Mouse (Mus musculus): Measurements from ENCODE around the gene Wsb1. TPM values are rescaled to one million over a fixed set of nuclear protein-coding genes. Genes with fewer than 3 reads are reported as not detected.

The Wsb1 gene
- polyA plus RNA-seq, 1 experiment from 2014 or later: 30.4 TPM

GRCm38 (mm10) chr11:79292130-79292529, 37.7 kb upstream of the Wsb1 start:
- Histone ChIP-seq H3K4me3 (ENCODE audit: low read depth, low read length) (no peak overlapping the region), H3K27me3 (ENCODE audit: control insufficient read depth, insufficient read depth, low read depth, low read length) (no peaks in the 10 kb centered on the region), H3K9me3 (replicated peaks; ENCODE audit: control insufficient read depth, low read length) (no peaks in the 10 kb centered on the region), H3K4me2 (ENCODE audit: low read depth, low read length) (no peak overlapping the region), H3K9ac (ENCODE audit: low read depth, low read length) (no peak overlapping the region), H3K27ac (ENCODE audit: low read length) (no peak overlapping the region), H3K36me3 (ENCODE audit: control insufficient read depth, insufficient read depth) (no peaks in the 10 kb centered on the region), H3K4me1 (ENCODE audit: control insufficient read depth, low read depth, low read length) (peaks cover 7% of the 10 kb centered on the region)
- 60% methylated on average over 3 of the region's 3 CpGs for WGBS (ENCODE audit: insufficient replicate concordance)
- no peak for ATAC-seq (ENCODE audit: low read depth)

GRCm38 (mm10) chr11:79291651-79292050, 37.2 kb upstream of the Wsb1 start:
- Histone ChIP-seq H3K4me3 (ENCODE audit: low read depth, low read length) (no peak overlapping the region), H3K4me1 (ENCODE audit: control insufficient read depth, low read depth, low read length) (peaks cover 10% of the 10 kb centered on the region), H3K36me3 (ENCODE audit: control insufficient read depth, insufficient read depth) (no peaks in the 10 kb centered on the region), H3K9ac (ENCODE audit: low read depth, low read length) (no peak overlapping the region), H3K27ac (ENCODE audit: low read length) (no peak overlapping the region), H3K9me3 (replicated peaks; ENCODE audit: control insufficient read depth, low read length) (no peaks in the 10 kb centered on the region), H3K4me2 (ENCODE audit: low read depth, low read length) (no peak overlapping the region), H3K27me3 (ENCODE audit: control insufficient read depth, insufficient read depth, low read depth, low read length) (no peaks in the 10 kb centered on the region)
- no peak for ATAC-seq (ENCODE audit: low read depth)
- WGBS (ENCODE audit: insufficient replicate concordance): 42% methylated on average over 5 of the region's 5 CpGs

GRCm38 (mm10) chr11:79290473-79290872, 36.0 kb upstream of the Wsb1 start:
- 44% methylated on average over 2 of the region's 2 CpGs for WGBS (ENCODE audit: insufficient replicate concordance)

GRCm38 (mm10) chr11:79288913-79289640, 34.6 kb upstream of the Wsb1 start:
- H3K9ac ChIP-seq (ENCODE audit: low read depth, low read length): no peak overlapping the region
- no peak overlapping the region for H3K4me3 ChIP-seq (ENCODE audit: low read depth, low read length)
- peaks cover 18% of the 10 kb centered on the region for H3K4me1 ChIP-seq (ENCODE audit: control insufficient read depth, low read depth, low read length)
- H3K36me3 ChIP-seq (ENCODE audit: control insufficient read depth, insufficient read depth): no peaks in the 10 kb centered on the region
- 79% methylated on average over 5 of the region's 5 CpGs for WGBS (ENCODE audit: insufficient replicate concordance)
- no peak for ATAC-seq (ENCODE audit: low read depth)
- H3K27me3 ChIP-seq (ENCODE audit: control insufficient read depth, insufficient read depth, low read depth, low read length): no peaks in the 10 kb centered on the region
- no peak overlapping the region for H3K4me2 ChIP-seq (ENCODE audit: low read depth, low read length)
- no peak overlapping the region for H3K27ac ChIP-seq (ENCODE audit: low read length)
- H3K9me3 ChIP-seq (replicated peaks; ENCODE audit: control insufficient read depth, low read length): no peaks in the 10 kb centered on the region

More at GRCm38 (mm10) chr11:79290473-79290872, 36.0 kb upstream of the Wsb1 start:
- no peak for ATAC-seq (ENCODE audit: low read depth)
- Histone ChIP-seq H3K27ac (ENCODE audit: low read length) (no peak overlapping the region), H3K4me1 (ENCODE audit: control insufficient read depth, low read depth, low read length) (peaks cover 18% of the 10 kb centered on the region), H3K9ac (ENCODE audit: low read depth, low read length) (no peak overlapping the region), H3K36me3 (ENCODE audit: control insufficient read depth, insufficient read depth) (no peaks in the 10 kb centered on the region), H3K9me3 (replicated peaks; ENCODE audit: control insufficient read depth, low read length) (no peaks in the 10 kb centered on the region), H3K4me3 (ENCODE audit: low read depth, low read length) (no peak overlapping the region), H3K27me3 (ENCODE audit: control insufficient read depth, insufficient read depth, low read depth, low read length) (no peaks in the 10 kb centered on the region), H3K4me2 (ENCODE audit: low read depth, low read length) (no peak overlapping the region)

- Histone ChIP-seq H3K27ac (ENCODE audit: low read length) (peak overlapping the region; percentile 45), H3K4me3 (ENCODE audit: low read depth, low read length) (no peak overlapping the region), H3K9ac (ENCODE audit: low read depth, low read length) (no peak overlapping the region), H3K4me2 (ENCODE audit: low read depth, low read length) (no peak overlapping the region), H3K36me3 (ENCODE audit: control insufficient read depth, insufficient read depth) (no peaks in the 10 kb centered on the region), H3K27me3 (ENCODE audit: control insufficient read depth, insufficient read depth, low read depth, low read length) (no peaks in the 10 kb centered on the region), H3K4me1 (ENCODE audit: control insufficient read depth, low read depth, low read length) (peaks cover 18% of the 10 kb centered on the region), H3K9me3 (replicated peaks; ENCODE audit: control insufficient read depth, low read length) (no peaks in the 10 kb centered on the region)
- no peak for ATAC-seq (ENCODE audit: low read depth)
- 62% methylated on average over 7 of the region's 7 CpGs for WGBS (ENCODE audit: insufficient replicate concordance)
Observed at GRCm38 (mm10) chr11:79288278-79288843, 33.9 kb upstream of the Wsb1 start.

- peak; percentile 59; the same call in 1 of the 2 replicates for ATAC-seq (ENCODE audit: low read depth)
- Histone ChIP-seq H3K27ac (ENCODE audit: low read length) (peak overlapping the region; percentile 70; the same call in 1 of the 2 replicates), H3K9me3 (replicated peaks; ENCODE audit: control insufficient read depth, low read length) (no peaks in the 10 kb centered on the region), H3K4me2 (ENCODE audit: low read depth, low read length) (peak overlapping the region; percentile 7; the same call in 1 of the 2 replicates), H3K36me3 (ENCODE audit: control insufficient read depth, insufficient read depth) (no peaks in the 10 kb centered on the region), H3K4me3 (ENCODE audit: low read depth, low read length) (no peak overlapping the region), H3K27me3 (ENCODE audit: control insufficient read depth, insufficient read depth, low read depth, low read length) (no peaks in the 10 kb centered on the region), H3K9ac (ENCODE audit: low read depth, low read length) (no peak overlapping the region), H3K4me1 (ENCODE audit: control insufficient read depth, low read depth, low read length) (peaks cover 18% of the 10 kb centered on the region)
- WGBS (ENCODE audit: insufficient replicate concordance): 25% methylated on average over 6 of the region's 6 CpGs
Observed at GRCm38 (mm10) chr11:79287447-79287846, 33.0 kb upstream of the Wsb1 start.

- Histone ChIP-seq H3K4me2 (ENCODE audit: low read depth, low read length) (0 out of 2 replicates have a peak overlapping the region, but pooled peaks have one; percentile 13), H3K27ac (ENCODE audit: low read length) (peak overlapping the region; percentile 77), H3K27me3 (ENCODE audit: control insufficient read depth, insufficient read depth, low read depth, low read length) (no peaks in the 10 kb centered on the region), H3K4me1 (ENCODE audit: control insufficient read depth, low read depth, low read length) (peaks cover 18% of the 10 kb centered on the region), H3K4me3 (ENCODE audit: low read depth, low read length) (no peak overlapping the region), H3K36me3 (ENCODE audit: control insufficient read depth, insufficient read depth) (no peaks in the 10 kb centered on the region), H3K9me3 (replicated peaks; ENCODE audit: control insufficient read depth, low read length) (no peaks in the 10 kb centered on the region), H3K9ac (ENCODE audit: low read depth, low read length) (no peak overlapping the region)
- ATAC-seq (ENCODE audit: low read depth): peak; percentile 35; the same call in 1 of the 2 replicates
- WGBS (ENCODE audit: insufficient replicate concordance): 7% methylated on average over 9 of the region's 9 CpGs
Observed at GRCm38 (mm10) chr11:79286305-79286799, 31.9 kb upstream of the Wsb1 start.

- Histone ChIP-seq H3K36me3 (ENCODE audit: control insufficient read depth, insufficient read depth) (no peaks in the 10 kb centered on the region), H3K9me3 (replicated peaks; ENCODE audit: control insufficient read depth, low read length) (no peaks in the 10 kb centered on the region), H3K4me3 (ENCODE audit: low read depth, low read length) (no peak overlapping the region), H3K4me1 (ENCODE audit: control insufficient read depth, low read depth, low read length) (peaks cover 14% of the 10 kb centered on the region), H3K27me3 (ENCODE audit: control insufficient read depth, insufficient read depth, low read depth, low read length) (no peaks in the 10 kb centered on the region), H3K4me2 (ENCODE audit: low read depth, low read length) (no peak overlapping the region), H3K27ac (ENCODE audit: low read length) (no peak overlapping the region), H3K9ac (ENCODE audit: low read depth, low read length) (no peak overlapping the region)
- 75% methylated on average over 4 of the region's 4 CpGs for WGBS (ENCODE audit: insufficient replicate concordance)
- ATAC-seq (ENCODE audit: low read depth): no peak
Observed at GRCm38 (mm10) chr11:79283350-79284030, 29.0 kb upstream of the Wsb1 start.
